Mouse (Mus musculus): ENCODE results near the gene Vmn1r120.
"Not testable (repeated sequence)": the region's sequence is repeated elsewhere in the genome, so short reads cannot be mapped to it uniquely, and the experiment has no call there.

The Vmn1r120 gene

GRCm38 (mm10) chr7:21053684-21054083 is at the start of gene Vmn1r120:
TSS of gene Vmn1r120 (minus strand) at chr7:21053784.
- not testable (repeated sequence) for DNase-seq

GRCm38 (mm10) chr7:21098413-21098812 is 44.8 kb upstream of the Vmn1r120 start, which contains the start of gene Vmn1r121:
TSS of gene Vmn1r121 (minus strand) at chr7:21098513.
- DNase-seq, result not testable (repeated sequence)

GRCm38 (mm10) chr7:21012355-21012754 is 41.2 kb downstream of the Vmn1r120 start, which contains the start of gene Vmn1r119:
TSS of gene Vmn1r119 (minus strand) at chr7:21012455.
- DNase-seq, result not testable (repeated sequence)

Data from kidney, adult 9 months (tissue).